Mouse (Mus musculus) myocyte (in vitro differentiated cells): ENCODE data around the gene Ubald2.

Experiments used
- CEBPB ChIP-seq: IDR thresholded peaks from 2 replicates; pipeline ENCODE4 v1.6.1; 2011; ENCODE audit warnings: mild to moderate bottlenecking, moderate library complexity; ENCODE audit not compliant: poor library complexity, insufficient read depth, severe bottlenecking
- E2F4 ChIP-seq: IDR thresholded peaks from one replicate; pipeline ENCODE4 v1.6.1; 2011; ENCODE audit warnings: mild to moderate bottlenecking, control low read depth, moderate library complexity; ENCODE audit not compliant: insufficient read depth
- MAX ChIP-seq: IDR thresholded peaks from one replicate; pipeline ENCODE4 v1.6.1; 2011; ENCODE audit warnings: low read depth, mild to moderate bottlenecking, control low read depth
- MYOG ChIP-seq, 3 experiments: IDR thresholded peaks; one replicate each; pipeline ENCODE4 v1.6.1; 2011; ENCODE audit warnings: control low read depth in 2 of 3, low read depth in 2 of 3, mild to moderate bottlenecking in 2 of 3; ENCODE audit not compliant: insufficient read length in 2 of 3, control insufficient read depth in 1 of 3, insufficient read depth in 1 of 3
- POLR2A ChIP-seq: IDR thresholded peaks from one replicate; pipeline ENCODE4 v1.6.1; 2011; ENCODE audit warnings: low read depth, mild to moderate bottlenecking, control low read depth, moderate library complexity; ENCODE audit not compliant: insufficient read length
- POLR2AphosphoS2 ChIP-seq: IDR thresholded peaks from one replicate; pipeline ENCODE4 v1.6.1; 2011; ENCODE audit warnings: low read depth, control low read depth; ENCODE audit not compliant: insufficient read length
- REST ChIP-seq: IDR thresholded peaks from one replicate; pipeline ENCODE4 v1.6.1; 2011; ENCODE audit warnings: mild to moderate bottlenecking, control low read depth, moderate library complexity; ENCODE audit not compliant: insufficient read depth, insufficient read length
- SRF ChIP-seq: IDR thresholded peaks from one replicate; pipeline ENCODE4 v1.6.1; 2011; ENCODE audit warnings: low read depth; ENCODE audit not compliant: control insufficient read depth, insufficient read length
- TCF12 ChIP-seq: IDR thresholded peaks from one replicate; pipeline ENCODE4 v1.6.1; 2011; ENCODE audit warnings: mild to moderate bottlenecking, control low read depth; ENCODE audit not compliant: poor library complexity, insufficient read depth, severe bottlenecking
- USF1 ChIP-seq: IDR thresholded peaks from one replicate; pipeline ENCODE4 v1.6.1; 2011; ENCODE audit warnings: low read depth, mild to moderate bottlenecking, control low read depth, moderate library complexity

DNA sequence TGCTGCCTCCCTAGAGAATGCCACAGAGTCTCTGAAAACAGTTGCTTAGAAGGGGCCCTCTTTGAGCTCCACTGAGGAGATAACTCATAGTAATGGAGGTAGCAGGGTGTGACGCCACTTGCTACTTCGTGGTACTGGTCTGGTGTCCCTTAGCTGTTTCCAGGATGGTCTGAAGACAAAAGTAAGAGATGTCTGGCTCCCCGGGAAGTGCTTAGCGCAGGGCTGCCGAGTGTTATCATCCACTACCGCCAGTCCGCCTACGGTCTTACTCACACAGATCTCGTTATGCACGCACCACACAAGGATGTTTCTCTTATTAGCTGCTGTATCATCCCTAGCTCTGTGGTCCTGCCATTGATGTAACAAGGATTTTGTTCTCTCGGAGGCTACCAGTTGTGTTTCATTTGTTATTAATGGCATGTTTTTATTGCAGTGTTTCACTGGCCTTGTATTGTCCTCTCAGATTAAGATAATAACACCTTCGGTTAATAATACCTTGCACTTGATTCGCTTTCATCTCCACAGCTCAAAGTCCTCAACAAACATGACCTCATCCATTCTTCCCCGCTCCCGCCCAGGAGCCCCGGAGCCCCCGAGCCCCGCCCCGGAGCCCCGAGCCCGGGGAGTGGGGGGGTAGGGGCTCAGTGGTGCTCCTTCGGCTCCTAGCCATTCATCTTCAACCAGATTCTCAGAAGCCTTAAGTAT, 3.0 kb upstream of the Ubald2 start:
- TF ChIP-seq POLR2AphosphoS2: no peak
- TF ChIP-seq POLR2A: no peak
- no peak for TF ChIP-seq USF1
- TF ChIP-seq CEBPB: no peak
- no peak for TF ChIP-seq MAX
- no peak for TF ChIP-seq SRF
- no peak for TF ChIP-seq TCF12
- no peak for TF ChIP-seq REST
- TF ChIP-seq MYOG (IDR thresholded peaks at IDR 0.05; ENCODE audit: control insufficient read depth in 1 of 3, insufficient read depth in 1 of 3, insufficient read length in 2 of 3, low read depth in 2 of 3): no peak
- no peak for TF ChIP-seq E2F4
